Mouse (Mus musculus) limb, embryonic 14.5 days (tissue): ENCODE measurements around the gene Prkar1a. TPM values are rescaled to one million over a fixed set of nuclear protein-coding genes. Genes with fewer than 3 reads are reported as not detected.

Source experiments
- ATAC-seq: fragments of 200-750 bp; cut with Nextera tagmentation; 2 replicates; pipeline ENCODE4 v1.8.0; 2017; ENCODE audit warnings: low read depth, moderate number of reproducible peaks, moderate TSS enrichment; ENCODE audit not compliant: low FRiP score
- DNase-seq: peaks from one replicate; pipeline ENCODE4 v3.0.0-alpha.2; 2015; ENCODE audit warnings: low spot score
- H3K27ac ChIP-seq: fragments of 300-500 bp; sonication (generic); replicated peaks from 2 replicates; pipeline ENCODE4 v1.5.1; 2014; ENCODE audit warnings: low read depth, mild to moderate bottlenecking, low read length, moderate library complexity, mixed read lengths
- H3K27me3 ChIP-seq: fragments of 300-500 bp; sonication (generic); 2 replicates; pipeline ENCODE4 v1.6.1; 2014; ENCODE audit warnings: low read length, mixed read lengths; ENCODE audit not compliant: control insufficient read depth, insufficient read depth
- H3K36me3 ChIP-seq: fragments of 300-500 bp; sonication (generic); 2 replicates; pipeline ENCODE4 v1.6.1; 2014; ENCODE audit warnings: mild to moderate bottlenecking, low read length, moderate library complexity, mixed read lengths; ENCODE audit not compliant: control insufficient read depth, insufficient read depth
- H3K4me1 ChIP-seq: fragments of 300-500 bp; sonication (generic); 2 replicates; pipeline ENCODE4 v1.6.1; 2014; ENCODE audit warnings: antibody characterized with exemption, low read length, mixed read lengths; ENCODE audit not compliant: control insufficient read depth, insufficient read depth
- H3K4me2 ChIP-seq: fragments of 300-500 bp; sonication (generic); replicated peaks from 2 replicates; pipeline ENCODE4 v1.6.1; 2014; ENCODE audit warnings: low read depth, mild to moderate bottlenecking, low read length, moderate library complexity; ENCODE audit not compliant: severe bottlenecking
- H3K4me3 ChIP-seq: fragments of 300-500 bp; sonication (generic); replicated peaks from 2 replicates; pipeline ENCODE4 v1.5.1; 2014; ENCODE audit warnings: low read length
- H3K9ac ChIP-seq: fragments of 300-500 bp; sonication (generic); 2 replicates; pipeline ENCODE4 v1.6.1; 2014; ENCODE audit warnings: mild to moderate bottlenecking, low read depth, low read length, moderate library complexity; ENCODE audit not compliant: severe bottlenecking
- H3K9me3 ChIP-seq: fragments of 300-500 bp; sonication (generic); 2 replicates; pipeline ENCODE4 v1.6.1; 2016; ENCODE audit warnings: low read length; ENCODE audit not compliant: control insufficient read depth
- POLR2A ChIP-seq: fragments of 200-500 bp; IDR thresholded peaks from 2 replicates; pipeline ENCODE4 v1.8.0; 2012; ENCODE audit warnings: inconsistent platforms, mild to moderate bottlenecking, moderate library complexity, borderline replicate concordance; ENCODE audit not compliant: insufficient read depth, insufficient read length; ENCODE audit errors: extremely low read depth
- WGBS: fragments of 180-500 bp; shearing (Covaris S2); extraction: QIAGEN DNeasy Blood & Tissue Kit; methylation state at CpG from one replicate; pipeline ENCODE4 v1.1.7; 2014; 5-methylcytosine and 5-hydroxymethylcytosine counted together
- polyA plus RNA-seq, 2 experiments: library from polyadenylated mRNA; depleted of rRNA in 1 of 2; stranded (reverse) in 1 of 2; unstranded in 1 of 2; fragments of >200 nt; fragmentation: Nextera tagmentation in 1 of 2; extraction: Ambion mirVana in 1 of 2; gene quantifications; 2 replicates each; pipeline versions ENCODE4 v1.2.1 to v1.2.3; 2012 to 2014

Prkar1a gene
- polyA plus RNA-seq, 2 experiments = 194 to 359 TPM

DNA sequence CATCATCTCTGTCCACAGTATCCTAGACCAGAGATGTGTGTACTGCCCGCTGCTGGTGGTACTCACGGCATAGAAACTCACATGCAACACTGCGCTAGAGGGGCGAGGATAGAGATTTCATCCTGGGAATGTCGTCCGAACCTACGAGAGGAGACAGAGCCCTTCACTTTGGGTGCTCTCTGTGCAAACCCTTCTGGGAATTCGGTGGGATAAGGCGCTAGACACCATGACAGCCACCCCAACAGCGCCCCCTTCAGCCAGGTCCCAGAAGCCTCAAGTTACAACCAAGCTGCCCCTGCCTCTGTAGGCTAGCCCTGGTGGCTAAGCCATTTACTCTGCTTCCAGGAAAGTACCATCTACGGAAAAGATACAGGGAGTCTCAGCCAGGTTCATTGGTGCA lies 25.3 kb downstream of the Prkar1a start:
- H3K9ac ChIP-seq = no peak overlapping the region
- no peak overlapping the region for H3K27ac ChIP-seq
- no peaks in the 10 kb centered on the region for H3K27me3 ChIP-seq
- peaks cover 13% of the 10 kb centered on the region for H3K36me3 ChIP-seq
- no peaks in the 10 kb centered on the region for H3K9me3 ChIP-seq
- no peak for TF ChIP-seq POLR2A
- no peak for DNase-seq
- H3K4me3 ChIP-seq = no peak overlapping the region
- 76% methylated on average over 11 of the region's 11 CpGs for WGBS
- no peak for ATAC-seq
- H3K4me2 ChIP-seq = no peak overlapping the region
- H3K4me1 ChIP-seq = peaks cover 9% of the 10 kb centered on the region; the same call in 1 of the 2 replicates

DNA sequence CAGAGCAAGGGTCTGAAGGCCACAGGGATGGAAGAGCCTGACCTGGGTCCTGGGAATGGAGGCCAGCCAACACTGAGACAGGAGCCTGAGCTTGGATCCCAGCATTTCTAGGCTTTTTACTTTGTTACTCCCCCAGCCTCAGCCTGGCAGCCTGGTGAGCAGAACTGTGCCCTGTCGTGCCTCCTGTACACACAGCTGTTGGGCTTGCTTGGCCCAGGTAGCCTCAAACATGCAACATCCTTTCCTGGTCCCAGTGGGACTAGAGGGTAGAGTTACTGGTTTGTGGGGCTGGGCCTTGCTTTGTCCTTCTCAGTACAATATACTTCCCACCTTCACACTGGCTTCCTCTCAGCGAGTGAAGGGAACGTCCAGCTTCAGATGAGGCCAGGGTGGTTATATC lies 26.0 kb downstream of the Prkar1a start:
- TF ChIP-seq POLR2A = no peak
- Histone ChIP-seq H3K9me3 (no peaks in the 10 kb centered on the region), H3K4me3 (no peak overlapping the region), H3K4me2 (no peak overlapping the region), H3K4me1 (peaks cover 6% of the 10 kb centered on the region; the same call in 1 of the 2 replicates), H3K27me3 (no peaks in the 10 kb centered on the region), H3K9ac (no peak overlapping the region), H3K36me3 (peaks cover 8% of the 10 kb centered on the region), H3K27ac (no peak overlapping the region)
- ATAC-seq = no peak
- no peak for DNase-seq
- 79% methylated on average over 3 of the region's 3 CpGs for WGBS

DNA sequence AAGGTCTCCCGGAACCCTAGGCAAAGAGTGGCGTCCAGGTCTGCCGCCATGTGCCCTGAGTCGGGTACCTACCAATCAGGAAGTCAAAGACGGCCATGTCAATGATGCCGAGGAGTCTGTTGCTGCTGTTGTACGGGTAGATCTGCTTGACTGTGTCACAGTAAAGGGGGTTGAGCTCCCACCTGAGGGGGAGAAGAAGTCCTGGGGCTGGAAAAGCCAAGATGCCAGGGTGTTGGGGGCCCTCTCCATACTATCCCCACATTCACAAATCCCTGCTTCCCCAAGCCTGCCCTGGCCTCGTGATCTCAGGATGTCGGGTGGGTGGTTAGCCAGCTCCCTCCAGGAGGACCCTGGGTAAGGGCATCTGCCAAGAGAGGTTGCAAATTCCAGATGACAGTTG lies 26.6 kb downstream of the Prkar1a start:
- Histone ChIP-seq H3K4me3 (no peak overlapping the region), H3K27me3 (no peaks in the 10 kb centered on the region), H3K9me3 (no peaks in the 10 kb centered on the region), H3K4me2 (no peak overlapping the region), H3K4me1 (peaks cover 3% of the 10 kb centered on the region; the same call in 1 of the 2 replicates), H3K27ac (no peak overlapping the region), H3K9ac (no peak overlapping the region), H3K36me3 (0 out of 2 replicates have a peak, but pooled peaks cover 2% of the 10 kb centered on the region)
- no peak for TF ChIP-seq POLR2A
- DNase-seq (no peak), ATAC-seq (no peak)
- 94% methylated on average over 9 of the region's 9 CpGs for WGBS

- DNase-seq (no peak), ATAC-seq (no peak)
- 77% methylated on average over 12 of the region's 12 CpGs for WGBS
- Histone ChIP-seq H3K4me1 (no peaks in the 10 kb centered on the region), H3K27me3 (no peaks in the 10 kb centered on the region), H3K36me3 (no peaks in the 10 kb centered on the region), H3K9me3 (no peaks in the 10 kb centered on the region), H3K27ac (no peak overlapping the region), H3K9ac (no peak overlapping the region), H3K4me2 (no peak overlapping the region), H3K4me3 (no peak overlapping the region)
- TF ChIP-seq POLR2A = no peak
Observed at GRCm38 (mm10) chr11:109676621-109677373, 27.6 kb downstream of the Prkar1a start.

GRCm38 (mm10) chr11:109678291-109678690 lies 29.1 kb downstream of the Prkar1a start:
- H3K27me3 ChIP-seq = no peaks in the 10 kb centered on the region
- 72% methylated on average over 12 of the region's 12 CpGs for WGBS
- H3K4me1 ChIP-seq = no peaks in the 10 kb centered on the region
- no peak overlapping the region for H3K4me3 ChIP-seq
- H3K9ac ChIP-seq = no peak overlapping the region
- no peaks in the 10 kb centered on the region for H3K9me3 ChIP-seq
- H3K4me2 ChIP-seq = no peak overlapping the region
- H3K36me3 ChIP-seq = no peaks in the 10 kb centered on the region
- no peak overlapping the region for H3K27ac ChIP-seq
- no peak for TF ChIP-seq POLR2A
- DNase-seq (no peak), ATAC-seq (no peak)
